Mouse (Mus musculus) small intestine, adult 2 months (tissue): ENCODE data around the gene Gpx7.

Experiments used
- CTCF ChIP-seq: fragments of 200-500 bp; IDR thresholded peaks from 2 replicates; pipeline ENCODE4 v1.5.1; 2012; ENCODE audit warnings: low read depth, mild to moderate bottlenecking, control low read depth, inconsistent platforms, low read length, moderate library complexity, mixed read lengths; ENCODE audit not compliant: insufficient replicate concordance, insufficient read length; ENCODE audit errors: extremely low read depth
- POLR2A ChIP-seq: fragments of 200-500 bp; IDR thresholded peaks from 2 replicates; pipeline ENCODE4 v1.6.1; 2012; ENCODE audit warnings: low read depth, mild to moderate bottlenecking, control low read depth, inconsistent platforms, low read length, moderate library complexity

- TF ChIP-seq CTCF (no peak), POLR2A (no peak)
Observed at GRCm38 (mm10) chr4:108438082-108438840, 31.5 kb upstream of the Gpx7 start.
